Mouse (Mus musculus) spleen, adult 2 months (tissue): ENCODE results near the gene Ptges. TPM values are rescaled to one million over a fixed set of nuclear protein-coding genes. Genes with fewer than 3 reads are reported as not detected.

Experiments
- DNase-seq, 2 experiments: peaks; one replicate each; pipeline versions ENCODE4 v3.0.0 to v3.0.0-alpha.2; 2012 to 2021; ENCODE audit warnings: low spot score in 2 of 2, low read depth in 1 of 2
- H3K27ac ChIP-seq: fragments of 200-500 bp; 2 replicates; pipeline ENCODE4 v1.5.1; 2012; ENCODE audit warnings: low read length, inconsistent platforms; ENCODE audit not compliant: insufficient read depth
- H3K27me3 ChIP-seq: fragments of 200-500 bp; 2 replicates; pipeline ENCODE4 v1.6.1; 2012; ENCODE audit warnings: mild to moderate bottlenecking, moderate library complexity, low read length, inconsistent platforms; ENCODE audit not compliant: control insufficient read depth, insufficient read depth
- H3K36me3 ChIP-seq: fragments of 200-500 bp; 2 replicates; pipeline ENCODE4 v1.6.1; 2012; ENCODE audit warnings: mild to moderate bottlenecking, low read length, inconsistent platforms; ENCODE audit not compliant: control insufficient read depth, insufficient read depth
- H3K4me1 ChIP-seq: fragments of 200-500 bp; 2 replicates; pipeline ENCODE4 v1.6.1; 2011; ENCODE audit warnings: inconsistent platforms; ENCODE audit not compliant: control insufficient read depth, insufficient read depth, insufficient read length
- H3K4me3 ChIP-seq: fragments of 200-500 bp; 2 replicates; pipeline ENCODE4 v1.5.1; 2011; ENCODE audit warnings: mild to moderate bottlenecking, inconsistent platforms; ENCODE audit not compliant: insufficient read depth, insufficient read length; ENCODE audit errors: extremely low read depth
- CTCF ChIP-seq: fragments of 200-500 bp; IDR thresholded peaks from 2 replicates; pipeline ENCODE4 v1.5.1; 2011; ENCODE audit warnings: mild to moderate bottlenecking, inconsistent platforms; ENCODE audit not compliant: insufficient read depth, insufficient read length, insufficient replicate concordance; ENCODE audit errors: extremely low read depth
- POLR2A ChIP-seq: fragments of 200-500 bp; IDR thresholded peaks from 2 replicates; pipeline ENCODE4 v1.6.1; 2011; ENCODE audit warnings: low read depth, low read length, inconsistent platforms
- WGBS: fragments of 180-500 bp; shearing (Covaris S2); methylation state at CpG from one replicate; pipeline ENCODE4 v1.1.7; 2018; 5-methylcytosine and 5-hydroxymethylcytosine counted together
- polyA plus RNA-seq: library from polyadenylated mRNA; depleted of rRNA; stranded (reverse); fragments of >200 nt; gene quantifications from 2 replicates; pipeline ENCODE4 v1.2.3, GENCODE M21; 2012

Gene Ptges
- polyA plus RNA-seq, 1 experiment, result 14.3 TPM

DNA sequence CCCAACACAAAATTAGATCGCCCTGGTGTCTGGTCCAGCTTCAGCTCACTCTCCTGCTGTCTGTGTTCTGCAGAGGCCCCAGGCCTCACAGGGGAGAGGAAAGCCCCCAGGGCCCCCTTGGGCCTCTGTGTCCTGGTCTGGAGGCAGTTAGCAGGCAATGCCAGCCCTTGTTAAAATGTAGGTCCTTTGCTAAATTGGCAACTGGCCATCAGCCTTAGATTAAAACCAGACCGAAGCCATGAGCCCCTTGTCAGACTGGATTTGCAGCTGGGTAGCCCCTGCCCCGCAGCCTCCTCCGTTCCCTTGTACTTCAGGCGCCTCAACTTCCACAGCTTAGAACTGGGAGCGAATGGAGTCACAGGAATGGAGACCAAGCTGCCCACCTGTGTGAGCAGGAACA, 57.0 kb downstream of the Ptges start:
- Histone ChIP-seq H3K36me3 (no peaks in the 10 kb centered on the region), H3K4me3 (no peak overlapping the region), H3K27ac (no peak overlapping the region), H3K4me1 (no peaks in the 10 kb centered on the region), H3K27me3 (no peaks in the 10 kb centered on the region)
- 85% methylated on average over 6 of the region's 6 CpGs for WGBS
- no peak for TF ChIP-seq CTCF
- TF ChIP-seq POLR2A, result no peak
- no peak for DNase-seq

DNA sequence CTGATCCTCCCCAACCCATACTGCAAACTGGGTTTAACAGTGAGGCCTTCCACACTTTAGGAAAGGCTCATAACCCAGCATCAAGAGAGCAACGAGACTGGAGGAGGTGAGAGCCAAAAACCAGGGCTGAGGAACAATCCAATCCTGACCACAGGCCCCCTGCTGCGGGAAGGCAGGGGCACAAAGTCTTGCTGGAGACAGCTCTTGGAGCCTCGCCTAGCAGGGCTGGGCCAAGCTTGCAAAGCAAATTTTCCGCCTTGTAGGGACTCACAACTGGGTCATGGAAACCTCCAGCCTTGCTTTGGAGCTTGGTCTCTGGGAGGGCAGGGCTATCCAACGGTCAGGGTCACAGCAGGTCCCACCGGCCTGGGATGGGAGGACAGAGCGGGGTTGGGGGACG, 58.8 kb downstream of the Ptges start:
- TF ChIP-seq POLR2A (no peak), CTCF (no peak)
- Histone ChIP-seq H3K27ac (no peak overlapping the region), H3K4me1 (no peaks in the 10 kb centered on the region), H3K4me3 (no peak overlapping the region), H3K36me3 (no peaks in the 10 kb centered on the region), H3K27me3 (no peaks in the 10 kb centered on the region)
- WGBS, result 78% methylated on average over 8 of the region's 8 CpGs
- no peak for DNase-seq

DNA sequence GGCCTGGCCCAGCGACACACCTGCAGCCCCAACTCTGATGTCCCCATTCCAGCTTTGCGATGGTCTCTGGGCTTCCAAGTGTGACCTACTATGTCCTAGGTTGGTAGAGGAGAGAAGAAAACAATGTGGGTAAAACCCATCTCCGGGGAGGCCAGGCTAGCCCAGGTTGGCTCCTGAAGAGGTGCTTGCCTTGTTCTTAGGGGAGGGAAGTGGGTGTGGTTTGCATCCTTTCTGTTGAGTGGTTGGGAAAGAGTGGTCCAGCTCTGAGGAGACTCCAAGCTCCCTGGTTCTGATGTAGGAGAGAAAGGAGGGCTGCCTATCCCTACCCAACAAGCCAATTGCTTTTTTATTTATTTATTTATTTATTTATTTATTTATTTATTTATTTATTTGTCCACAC, 64.2 kb downstream of the Ptges start:
- 72% methylated on average over 3 of the region's 3 CpGs for WGBS
- H3K27me3 ChIP-seq, result no peaks in the 10 kb centered on the region; the same call in 1 of the 2 replicates
- TF ChIP-seq POLR2A (no peak), CTCF (no peak)
- no peaks in the 10 kb centered on the region for H3K4me1 ChIP-seq
- no peak overlapping the region for H3K4me3 ChIP-seq
- H3K27ac ChIP-seq, result no peak overlapping the region
- DNase-seq, result no peak
- H3K36me3 ChIP-seq, result no peaks in the 10 kb centered on the region

DNA sequence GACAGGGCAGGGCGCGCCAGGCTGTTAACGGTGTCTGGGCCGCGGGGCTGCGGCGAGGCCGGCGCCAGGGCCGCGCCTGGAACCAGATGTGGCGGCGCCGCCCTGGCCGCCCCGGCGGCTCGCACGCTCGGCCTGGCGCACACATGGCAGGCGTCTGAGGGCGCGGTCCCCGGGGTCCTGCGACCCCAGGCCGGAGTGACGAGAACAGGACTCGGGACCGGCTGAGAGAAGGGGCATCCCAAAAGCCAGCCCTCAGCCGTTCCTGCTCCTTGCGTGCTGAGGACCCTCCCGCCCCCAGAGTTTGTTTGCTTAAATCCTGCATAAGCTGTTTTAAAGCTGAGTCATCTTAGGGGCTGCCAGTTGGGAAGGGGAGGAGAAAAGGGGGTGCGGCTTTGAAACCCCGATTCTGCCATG, 64.7 kb downstream of the Ptges start:
- Histone ChIP-seq H3K27ac (no peak overlapping the region), H3K4me3 (no peak overlapping the region), H3K4me1 (no peaks in the 10 kb centered on the region), H3K36me3 (no peaks in the 10 kb centered on the region), H3K27me3 (no peaks in the 10 kb centered on the region; the same call in 1 of the 2 replicates)
- DNase-seq, result no peak
- TF ChIP-seq POLR2A (no peak), CTCF (no peak)
- 6% methylated on average over 35 of the region's 35 CpGs for WGBS

DNA sequence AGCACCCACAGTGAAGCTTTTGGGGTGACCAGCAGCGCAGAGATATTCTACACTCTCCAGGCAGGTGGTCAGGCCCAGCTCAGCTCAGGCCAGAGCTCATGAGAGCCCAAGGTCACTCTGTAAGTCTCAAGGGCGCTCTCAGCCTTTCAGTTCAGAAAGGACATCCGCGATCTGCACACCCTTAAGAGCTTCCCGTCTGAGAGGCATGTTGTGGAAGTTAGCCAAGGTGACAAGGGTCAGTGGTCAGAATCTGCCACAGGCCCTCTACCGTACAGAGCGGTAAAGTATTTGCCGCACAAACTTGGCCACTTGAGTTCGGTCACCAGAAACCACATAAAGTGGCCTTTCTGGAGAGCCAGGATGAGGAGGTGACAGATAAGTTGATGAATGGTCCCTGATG, 66.1 kb downstream of the Ptges start:
- H3K4me3 ChIP-seq, result no peak overlapping the region
- H3K27ac ChIP-seq, result no peak overlapping the region
- TF ChIP-seq CTCF (no peak), POLR2A (no peak)
- no peaks in the 10 kb centered on the region for H3K36me3 ChIP-seq
- DNase-seq, result no peak
- WGBS, result 67% methylated on average over 9 of the region's 9 CpGs
- H3K27me3 ChIP-seq, result no peaks in the 10 kb centered on the region; the same call in 1 of the 2 replicates
- H3K4me1 ChIP-seq, result no peaks in the 10 kb centered on the region

DNA sequence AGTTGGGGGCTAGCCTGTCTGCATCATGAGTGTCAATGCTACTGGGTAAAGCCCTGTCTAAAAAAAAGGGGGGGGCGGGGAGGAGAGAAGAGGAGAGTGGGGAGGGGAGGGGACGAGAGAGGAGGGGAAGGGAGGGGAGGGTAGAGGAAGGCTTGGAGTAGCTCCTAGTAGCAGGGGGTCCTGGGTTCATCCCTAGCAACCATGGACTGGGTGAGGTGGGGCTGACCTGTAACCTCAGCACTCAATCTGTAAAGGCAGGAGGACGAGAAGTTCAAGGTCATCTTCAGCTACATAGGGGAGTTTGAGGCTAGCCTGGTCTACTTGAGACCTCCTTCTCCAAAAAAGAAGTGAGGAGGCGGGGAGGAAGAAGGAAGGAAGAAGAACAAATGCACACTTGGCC, 67.6 kb downstream of the Ptges start:
- no peak overlapping the region for H3K4me3 ChIP-seq
- TF ChIP-seq POLR2A, result no peak
- TF ChIP-seq CTCF, result no peak
- DNase-seq, result no peak
- 79% methylated on average over 4 of the region's 4 CpGs for WGBS
- no peak overlapping the region for H3K27ac ChIP-seq
- no peaks in the 10 kb centered on the region; the same call in 1 of the 2 replicates for H3K27me3 ChIP-seq
- H3K36me3 ChIP-seq, result no peaks in the 10 kb centered on the region
- H3K4me1 ChIP-seq, result no peaks in the 10 kb centered on the region

DNA sequence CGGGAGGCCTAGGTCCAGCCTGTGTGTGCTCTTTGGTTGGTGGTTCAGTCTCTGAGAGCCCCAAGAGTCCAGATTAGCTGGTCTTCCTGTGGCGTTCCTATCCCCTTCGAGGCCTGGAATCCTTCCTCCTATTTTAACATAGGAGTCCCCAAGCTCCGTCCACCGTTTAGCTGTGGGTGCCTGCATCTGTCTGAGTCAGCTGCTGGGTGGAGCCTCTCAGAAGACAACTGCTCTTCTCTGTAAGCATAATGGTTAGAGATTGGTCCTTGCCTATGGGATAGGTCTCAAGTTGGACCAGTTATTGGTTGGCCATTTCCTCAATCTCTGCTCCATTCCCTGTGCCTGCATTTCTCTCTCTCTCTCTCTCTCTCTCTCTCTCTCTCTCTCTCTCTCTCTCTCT, 69.9 kb downstream of the Ptges start:
- no peaks in the 10 kb centered on the region for H3K36me3 ChIP-seq
- H3K4me1 ChIP-seq, result no peaks in the 10 kb centered on the region
- TF ChIP-seq POLR2A, result no peak
- H3K27ac ChIP-seq, result no peak overlapping the region
- 86% methylated on average over 5 of the region's 5 CpGs for WGBS
- H3K4me3 ChIP-seq, result no peak overlapping the region
- no peak for DNase-seq
- H3K27me3 ChIP-seq, result no peaks in the 10 kb centered on the region

DNA sequence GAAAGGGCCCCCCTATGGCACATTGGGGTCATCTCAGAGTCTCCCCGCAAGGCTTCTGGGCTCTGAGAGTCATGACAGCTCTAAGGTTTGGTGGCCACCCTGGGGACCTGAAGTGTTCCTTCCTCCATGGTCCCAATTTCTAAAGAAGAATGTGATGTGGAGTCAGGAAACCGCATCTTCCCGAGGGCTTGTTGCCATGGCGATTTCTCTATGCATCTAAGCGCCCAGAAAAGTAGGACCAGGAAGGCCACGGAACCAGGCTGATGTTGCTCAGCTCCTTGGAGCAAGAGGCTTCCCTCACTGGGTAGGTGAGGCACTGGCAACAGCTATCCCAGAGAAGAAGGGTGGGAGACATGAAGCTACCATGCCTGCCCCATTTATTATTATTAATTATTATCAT, 72.6 kb downstream of the Ptges start:
- no peaks in the 10 kb centered on the region for H3K27me3 ChIP-seq
- no peaks in the 10 kb centered on the region for H3K36me3 ChIP-seq
- TF ChIP-seq CTCF, result no peak
- no peak for TF ChIP-seq POLR2A
- no peak for DNase-seq
- 79% methylated on average over 6 of the region's 6 CpGs for WGBS
- H3K4me3 ChIP-seq, result no peak overlapping the region
- H3K4me1 ChIP-seq, result no peaks in the 10 kb centered on the region
- no peak overlapping the region for H3K27ac ChIP-seq
